Mouse (Mus musculus): ENCODE measurements at regions not wholly inside any gene's neighbourhood (a gene's known extent, or its start where the extent isn't known, plus 50 kb on each side); places are given as distances from the start of the nearest gene placed in this dataset.

GRCm38 (mm10) chr15:87200282-87201048, 343.6 kb upstream of the Fam19a5 start:
- no peak overlapping the region for H3K4me2 ChIP-seq
- H3K27me3 ChIP-seq (replicated peaks): no peaks in the 10 kb centered on the region
- no peak for ATAC-seq
- no peak overlapping the region for H3K4me3 ChIP-seq
- H3K9ac ChIP-seq: no peak overlapping the region
- 69% methylated on average over 19 of the region's 19 CpGs for WGBS (ENCODE audit: insufficient replicate concordance)
- peaks cover 5% of the 10 kb centered on the region; the same call in 1 of the 2 replicates for H3K9me3 ChIP-seq (replicated peaks)
- no peaks in the 10 kb centered on the region for H3K4me1 ChIP-seq
- H3K36me3 ChIP-seq: no peaks in the 10 kb centered on the region
- H3K27ac ChIP-seq: no peak overlapping the region

GRCm38 (mm10) chr15:87201055-87201454, 343.0 kb upstream of the Fam19a5 start:
- H3K9ac ChIP-seq: no peak overlapping the region
- no peak overlapping the region for H3K27ac ChIP-seq
- H3K4me1 ChIP-seq: no peaks in the 10 kb centered on the region
- no peak for ATAC-seq
- H3K9me3 ChIP-seq (replicated peaks): peaks cover 5% of the 10 kb centered on the region; the same call in 1 of the 2 replicates
- no peak overlapping the region for H3K4me2 ChIP-seq
- 61% methylated on average over 7 of the region's 7 CpGs for whole genome bisulfite sequencing (ENCODE audit: insufficient replicate concordance)
- H3K36me3 ChIP-seq: no peaks in the 10 kb centered on the region
- H3K27me3 ChIP-seq (replicated peaks): no peaks in the 10 kb centered on the region
- no peak overlapping the region for H3K4me3 ChIP-seq

- Histone ChIP-seq H3K4me1 (no peaks in the 10 kb centered on the region), H3K4me3 (no peak overlapping the region), H3K9me3 (replicated peaks) (no peaks in the 10 kb centered on the region), H3K27me3 (replicated peaks) (no peaks in the 10 kb centered on the region), H3K9ac (no peak overlapping the region), H3K27ac (no peak overlapping the region), H3K36me3 (no peaks in the 10 kb centered on the region), H3K4me2 (no peak overlapping the region)
- no peak for ATAC-seq
- 36% methylated on average over 3 of the region's 3 CpGs for WGBS (ENCODE audit: insufficient replicate concordance)
These were observed 314.1 kb upstream of the Fam19a5 start for GRCm38 (mm10) chr15:87229951-87230350.

- H3K4me2 ChIP-seq: no peak overlapping the region
- no peak overlapping the region for H3K27ac ChIP-seq
- ATAC-seq: no peak
- no peak overlapping the region for H3K9ac ChIP-seq
- 0 out of 2 replicates have a peak, but pooled peaks cover 8% of the 10 kb centered on the region for H3K9me3 ChIP-seq (replicated peaks)
- no peaks in the 10 kb centered on the region for H3K27me3 ChIP-seq (replicated peaks)
- H3K4me1 ChIP-seq: no peaks in the 10 kb centered on the region
- H3K36me3 ChIP-seq: no peaks in the 10 kb centered on the region
- WGBS (ENCODE audit: insufficient replicate concordance): 72% methylated on average over 3 of the region's 3 CpGs
- H3K4me3 ChIP-seq: no peak overlapping the region
These were observed 308.0 kb upstream of the Fam19a5 start for GRCm38 (mm10) chr15:87236096-87236495.

- Histone ChIP-seq H3K9ac (no peak overlapping the region), H3K4me2 (no peak overlapping the region), H3K27me3 (replicated peaks) (no peaks in the 10 kb centered on the region), H3K9me3 (replicated peaks) (0 out of 2 replicates have a peak, but pooled peaks cover 10% of the 10 kb centered on the region), H3K4me1 (no peaks in the 10 kb centered on the region), H3K27ac (no peak overlapping the region), H3K4me3 (no peak overlapping the region), H3K36me3 (no peaks in the 10 kb centered on the region)
- ATAC-seq: no peak
- 79% methylated on average over 11 of the region's 11 CpGs for WGBS (ENCODE audit: insufficient replicate concordance)
These were observed 305.0 kb upstream of the Fam19a5 start for GRCm38 (mm10) chr15:87239057-87239456.

GRCm38 (mm10) chr15:87261497-87261896, 282.6 kb upstream of the Fam19a5 start:
- H3K4me1 ChIP-seq: no peaks in the 10 kb centered on the region
- no peaks in the 10 kb centered on the region for H3K9me3 ChIP-seq (replicated peaks)
- ATAC-seq: no peak
- no peak overlapping the region for H3K4me3 ChIP-seq
- H3K9ac ChIP-seq: no peak overlapping the region
- H3K36me3 ChIP-seq: no peaks in the 10 kb centered on the region
- H3K27ac ChIP-seq: no peak overlapping the region
- 78% methylated on average over 6 of the region's 6 CpGs for WGBS (ENCODE audit: insufficient replicate concordance)
- no peaks in the 10 kb centered on the region for H3K27me3 ChIP-seq (replicated peaks)
- no peak overlapping the region for H3K4me2 ChIP-seq

GRCm38 (mm10) chr15:87264906-87265305, 279.2 kb upstream of the Fam19a5 start:
- Histone ChIP-seq H3K9ac (no peak overlapping the region), H3K9me3 (replicated peaks) (no peaks in the 10 kb centered on the region), H3K36me3 (no peaks in the 10 kb centered on the region), H3K4me3 (no peak overlapping the region), H3K4me1 (no peaks in the 10 kb centered on the region), H3K4me2 (no peak overlapping the region), H3K27me3 (replicated peaks) (no peaks in the 10 kb centered on the region), H3K27ac (no peak overlapping the region)
- ATAC-seq: no peak

GRCm38 (mm10) chr15:87290987-87291529, 253.0 kb upstream of the Fam19a5 start:
- no peak overlapping the region for H3K4me3 ChIP-seq
- ATAC-seq: no peak
- WGBS (ENCODE audit: insufficient replicate concordance): 58% methylated on average over 7 of the region's 7 CpGs
- no peaks in the 10 kb centered on the region for H3K27me3 ChIP-seq (replicated peaks)
- no peak overlapping the region for H3K9ac ChIP-seq
- H3K36me3 ChIP-seq: no peaks in the 10 kb centered on the region
- H3K4me1 ChIP-seq: no peaks in the 10 kb centered on the region
- no peak overlapping the region for H3K27ac ChIP-seq
- H3K4me2 ChIP-seq: no peak overlapping the region
- H3K9me3 ChIP-seq (replicated peaks): peaks cover 12% of the 10 kb centered on the region

- no peaks in the 10 kb centered on the region for H3K36me3 ChIP-seq
- H3K9me3 ChIP-seq (replicated peaks): peaks cover 10% of the 10 kb centered on the region; the same call in 1 of the 2 replicates
- no peak overlapping the region for H3K9ac ChIP-seq
- no peaks in the 10 kb centered on the region for H3K27me3 ChIP-seq (replicated peaks)
- no peak overlapping the region for H3K4me3 ChIP-seq
- ATAC-seq: no peak
- no peaks in the 10 kb centered on the region for H3K4me1 ChIP-seq
- H3K27ac ChIP-seq: no peak overlapping the region
- no peak overlapping the region for H3K4me2 ChIP-seq
These were observed 224.2 kb upstream of the Fam19a5 start for GRCm38 (mm10) chr15:87319896-87320295.

- Histone ChIP-seq H3K9ac (no peak overlapping the region), H3K27me3 (replicated peaks) (no peaks in the 10 kb centered on the region), H3K4me3 (no peak overlapping the region), H3K4me2 (no peak overlapping the region), H3K36me3 (no peaks in the 10 kb centered on the region), H3K9me3 (replicated peaks) (peaks cover 10% of the 10 kb centered on the region; the same call in 1 of the 2 replicates), H3K4me1 (no peaks in the 10 kb centered on the region), H3K27ac (no peak overlapping the region)
- no peak for ATAC-seq
- 57% methylated on average over 11 of the region's 12 CpGs for WGBS (ENCODE audit: insufficient replicate concordance)
These were observed 222.8 kb upstream of the Fam19a5 start for GRCm38 (mm10) chr15:87321067-87321985.

- Histone ChIP-seq H3K36me3 (no peaks in the 10 kb centered on the region), H3K4me3 (no peak overlapping the region), H3K4me1 (no peaks in the 10 kb centered on the region), H3K27ac (no peak overlapping the region), H3K9me3 (replicated peaks) (peaks cover 4% of the 10 kb centered on the region; the same call in 1 of the 2 replicates), H3K27me3 (replicated peaks) (no peaks in the 10 kb centered on the region), H3K9ac (no peak overlapping the region), H3K4me2 (no peak overlapping the region)
- ATAC-seq: no peak
- WGBS (ENCODE audit: insufficient replicate concordance): 59% methylated on average over 5 of the region's 5 CpGs
These were observed 218.7 kb upstream of the Fam19a5 start for GRCm38 (mm10) chr15:87325389-87325788.

- Histone ChIP-seq H3K4me2 (no peak overlapping the region), H3K36me3 (no peaks in the 10 kb centered on the region), H3K27ac (no peak overlapping the region), H3K27me3 (replicated peaks) (no peaks in the 10 kb centered on the region), H3K4me3 (no peak overlapping the region), H3K9ac (no peak overlapping the region), H3K4me1 (no peaks in the 10 kb centered on the region), H3K9me3 (replicated peaks) (no peaks in the 10 kb centered on the region; the same call in 1 of the 2 replicates)
- no peak for ATAC-seq
- WGBS (ENCODE audit: insufficient replicate concordance): 66% methylated on average over 6 of the region's 6 CpGs
These were observed 217.8 kb upstream of the Fam19a5 start for GRCm38 (mm10) chr15:87326281-87326680.
